Mouse (Mus musculus) intestine, postnatal 0 days (tissue): ENCODE results near the gene B230217C12Rik. TPM values are rescaled to one million over a fixed set of nuclear protein-coding genes. Genes with fewer than 3 reads are reported as not detected.

Source experiments
- ATAC-seq: fragments of 200-750 bp; cut with Nextera tagmentation; 2 replicates; pipeline ENCODE4 v1.8.0; 2017; ENCODE audit warnings: mild to moderate bottlenecking, moderate TSS enrichment, moderate library complexity
- H3K27ac ChIP-seq: fragments of 300-500 bp; sonication (generic); 2 replicates; pipeline ENCODE4 v1.5.1; 2014; ENCODE audit warnings: mild to moderate bottlenecking, low read depth, low read length, moderate library complexity
- H3K27me3 ChIP-seq: fragments of 300-500 bp; sonication (generic); replicated peaks from 2 replicates; pipeline ENCODE4 v1.6.1; 2014; ENCODE audit warnings: low read length, mixed read lengths; ENCODE audit not compliant: control insufficient read depth, insufficient read depth
- H3K36me3 ChIP-seq: fragments of 300-500 bp; sonication (generic); 2 replicates; pipeline ENCODE4 v1.6.1; 2014; ENCODE audit warnings: mild to moderate bottlenecking, moderate library complexity; ENCODE audit not compliant: control insufficient read depth, insufficient read depth
- H3K4me1 ChIP-seq: fragments of 300-500 bp; sonication (generic); replicated peaks from 2 replicates; pipeline ENCODE4 v1.6.1; 2014; ENCODE audit warnings: antibody characterized with exemption, low read length, mixed read lengths; ENCODE audit not compliant: control insufficient read depth, insufficient read depth
- H3K4me2 ChIP-seq: fragments of 300-500 bp; sonication (generic); replicated peaks from 2 replicates; pipeline ENCODE4 v1.6.1; 2014; ENCODE audit warnings: low read depth, mild to moderate bottlenecking, moderate library complexity
- H3K4me3 ChIP-seq: fragments of 300-500 bp; sonication (generic); 2 replicates; pipeline ENCODE4 v1.5.1; 2014; ENCODE audit warnings: low read depth, low read length
- H3K9ac ChIP-seq: fragments of 300-500 bp; sonication (generic); 2 replicates; pipeline ENCODE4 v1.6.1; 2014; ENCODE audit warnings: mild to moderate bottlenecking, low read depth, low read length
- H3K9me3 ChIP-seq: fragments of 300-500 bp; sonication (generic); 2 replicates; pipeline ENCODE4 v1.6.1; 2016; ENCODE audit warnings: mixed run types; ENCODE audit not compliant: control insufficient read depth
- CTCF ChIP-seq: sonication (generic); IDR thresholded peaks from 2 replicates; pipeline ENCODE4 v1.5.1; 2016; ENCODE audit warnings: low read depth, mild to moderate bottlenecking, control low read depth, antibody characterized with exemption, moderate library complexity
- WGBS: fragments of 180-500 bp; shearing (Covaris S2); extraction: QIAGEN DNeasy Blood & Tissue Kit; methylation state at CpG from one replicate; pipeline ENCODE4 v1.1.7; 2014; 5-methylcytosine and 5-hydroxymethylcytosine counted together
- polyA plus RNA-seq: library from polyadenylated mRNA; unstranded; fragments of >200 nt; fragmentation: Nextera tagmentation; extraction: Ambion mirVana; gene quantifications from 2 replicates; pipeline ENCODE4 v1.2.1, GENCODE M21; 2015

The B230217C12Rik gene
- polyA plus RNA-seq, 1 experiment from 2014 or later = 1.8 TPM

- 28% methylated on average over 9 of the region's 9 CpGs for WGBS
- H3K9me3 ChIP-seq = no peaks in the 10 kb centered on the region
- H3K4me2 ChIP-seq = no peak overlapping the region; the same call in 1 of the 2 replicates
- peaks cover 49% of the 10 kb centered on the region for H3K4me1 ChIP-seq
- no peak overlapping the region for H3K9ac ChIP-seq
- H3K27ac ChIP-seq = peak overlapping the region; percentile 71
- peaks cover 55% of the 10 kb centered on the region for H3K36me3 ChIP-seq
- no peak for ATAC-seq
- no peak overlapping the region for H3K4me3 ChIP-seq
- no peak for TF ChIP-seq CTCF
- no peaks in the 10 kb centered on the region for H3K27me3 ChIP-seq
Observed at GRCm38 (mm10) chr11:97816916-97817315, 23.7 kb upstream of the B230217C12Rik start.

- Histone ChIP-seq H3K36me3 (peaks cover 55% of the 10 kb centered on the region), H3K9me3 (no peaks in the 10 kb centered on the region), H3K27ac (peak overlapping the region; percentile 71), H3K4me1 (peaks cover 48% of the 10 kb centered on the region), H3K9ac (no peak overlapping the region; the same call in 1 of the 2 replicates), H3K4me3 (no peak overlapping the region), H3K27me3 (no peaks in the 10 kb centered on the region), H3K4me2 (0 out of 2 replicates have a peak overlapping the region, but pooled peaks have one; percentile 27)
- no peak for TF ChIP-seq CTCF
- WGBS = 23% methylated on average over 5 of the region's 5 CpGs
- ATAC-seq = peak; percentile 37
Observed at GRCm38 (mm10) chr11:97817379-97817778, 23.2 kb upstream of the B230217C12Rik start.

GRCm38 (mm10) chr11:97818003-97818402, 22.6 kb upstream of the B230217C12Rik start:
- H3K9ac ChIP-seq = peak overlapping the region; percentile 31; the same call in 1 of the 2 replicates

GRCm38 (mm10) chr11:97818571-97818970, 22.0 kb upstream of the B230217C12Rik start:
- ATAC-seq = no peak

More at GRCm38 (mm10) chr11:97818003-97818402, 22.6 kb upstream of the B230217C12Rik start:
- WGBS = 56% methylated on average over 6 of the region's 6 CpGs
- no peak overlapping the region for H3K4me2 ChIP-seq
- H3K4me1 ChIP-seq = peaks cover 42% of the 10 kb centered on the region
- no peaks in the 10 kb centered on the region for H3K9me3 ChIP-seq
- ATAC-seq = no peak
- TF ChIP-seq CTCF = no peak
- peak overlapping the region; percentile 71 for H3K27ac ChIP-seq
- H3K4me3 ChIP-seq = no peak overlapping the region
- peaks cover 60% of the 10 kb centered on the region for H3K36me3 ChIP-seq
- no peaks in the 10 kb centered on the region for H3K27me3 ChIP-seq

GRCm38 (mm10) chr11:97819102-97819501, 21.5 kb upstream of the B230217C12Rik start:
- Histone ChIP-seq H3K4me1 (peaks cover 32% of the 10 kb centered on the region), H3K4me3 (no peak overlapping the region), H3K4me2 (no peak overlapping the region), H3K27me3 (no peaks in the 10 kb centered on the region), H3K27ac (peak overlapping the region; percentile 71; the same call in 1 of the 2 replicates), H3K9me3 (no peaks in the 10 kb centered on the region), H3K9ac (no peak overlapping the region), H3K36me3 (peaks cover 57% of the 10 kb centered on the region)
- TF ChIP-seq CTCF = no peak
- no peak for ATAC-seq
- 49% methylated on average over 4 of the region's 4 CpGs for WGBS

More at GRCm38 (mm10) chr11:97818571-97818970, 22.0 kb upstream of the B230217C12Rik start:
- 0 out of 2 replicates have a peak overlapping the region, but pooled peaks have one; percentile 21 for H3K4me2 ChIP-seq
- peaks cover 37% of the 10 kb centered on the region for H3K4me1 ChIP-seq
- no peaks in the 10 kb centered on the region for H3K27me3 ChIP-seq
- H3K4me3 ChIP-seq = no peak overlapping the region
- TF ChIP-seq CTCF = no peak
- H3K36me3 ChIP-seq = peaks cover 57% of the 10 kb centered on the region
- 25% methylated on average over 4 of the region's 4 CpGs for WGBS
- H3K27ac ChIP-seq = peak overlapping the region; percentile 71
- no peaks in the 10 kb centered on the region for H3K9me3 ChIP-seq
- H3K9ac ChIP-seq = no peak overlapping the region; the same call in 1 of the 2 replicates

GRCm38 (mm10) chr11:97819923-97820322, 20.7 kb upstream of the B230217C12Rik start:
- Histone ChIP-seq H3K9me3 (no peaks in the 10 kb centered on the region), H3K27ac (peak overlapping the region; percentile 22), H3K4me2 (no peak overlapping the region), H3K4me1 (peaks cover 28% of the 10 kb centered on the region), H3K9ac (no peak overlapping the region), H3K27me3 (no peaks in the 10 kb centered on the region), H3K36me3 (peaks cover 58% of the 10 kb centered on the region), H3K4me3 (no peak overlapping the region)
- no peak for TF ChIP-seq CTCF
- no peak for ATAC-seq
- 59% methylated on average over 5 of the region's 5 CpGs for WGBS
